Mouse (Mus musculus) embryonic facial prominence, embryonic 11.5 days (tissue): ENCODE results near the gene Gabpb2. TPM values are rescaled to one million over a fixed set of nuclear protein-coding genes. Genes with fewer than 3 reads are reported as not detected.

Source experiments
- microRNA-seq: library from miRNA; unstranded; fragments of <30 nt; microRNA quantifications from one replicate; pipeline ENCODE4, GENCODE M21; 2016; ENCODE audit warnings: borderline number of aligned reads
- polyA plus RNA-seq: library from polyadenylated mRNA; unstranded; fragments of >200 nt; fragmentation: Nextera tagmentation; extraction: Ambion mirVana; gene quantifications from 2 replicates; pipeline ENCODE4 v1.2.1, GENCODE M21; 2014

Gene Gabpb2
- polyA plus RNA-seq, 1 experiment from 2014 or later = 6.7 TPM

Small RNA genes within 50 kb of the gene (microRNA-seq; reads per million reads assigned to microRNA genes)
- not detected for gene Mir8099-1

Other genes with a start within 250 kb of the Gabpb2 start
- gene Pi4kb, start 243.2 kb downstream of the Gabpb2 start, polyA plus RNA-seq = 25.1 and 30.1 TPM in 2 replicates
- 18.0 and 23.0 TPM in 2 replicates for gene Zfp687, start 202.5 kb downstream of the Gabpb2 start, polyA plus RNA-seq
- 311 and 325 TPM in 2 replicates for gene Psmd4, start 175.3 kb downstream of the Gabpb2 start, polyA plus RNA-seq
- 15.4 and 16.1 TPM in 2 replicates for gene Pip5k1a, start 111.0 kb downstream of the Gabpb2 start, polyA plus RNA-seq
- 229 and 232 TPM in 2 replicates for gene Vps72, start 106.9 kb downstream of the Gabpb2 start, polyA plus RNA-seq
- 0.28 and 0.42 TPM in 2 replicates for gene Tmod4, start 93.4 kb downstream of the Gabpb2 start, polyA plus RNA-seq
- gene Scnm1, start 83.9 kb downstream of the Gabpb2 start, polyA plus RNA-seq = 71.8 and 84.0 TPM in 2 replicates
- gene Lysmd1, start 83.8 kb downstream of the Gabpb2 start, polyA plus RNA-seq = 13.2 and 15.1 TPM in 2 replicates
- gene Tnfaip8l2, start 75.6 kb downstream of the Gabpb2 start, polyA plus RNA-seq = 2.0 and 2.5 TPM in 2 replicates
- gene Sema6c, start 57.5 kb downstream of the Gabpb2 start, polyA plus RNA-seq = 8.6 and 9.5 TPM in 2 replicates
- gene Cdc42se1, start 10.8 kb upstream of the Gabpb2 start, polyA plus RNA-seq = 93.9 and 105 TPM in 2 replicates
- 52.9 and 56.9 TPM in 2 replicates for gene Mllt11, start 14.3 kb upstream of the Gabpb2 start, polyA plus RNA-seq
- 0.54 TPM in 1 of 2 replicates, not detected in the other for gene Gm128, start 23.7 kb upstream of the Gabpb2 start, polyA plus RNA-seq
- gene Bnipl, start 33.3 kb upstream of the Gabpb2 start, polyA plus RNA-seq = 2.9 and 4.0 TPM in 2 replicates
- 45.7 and 46.8 TPM in 2 replicates for gene Mindy1, start 63.4 kb upstream of the Gabpb2 start, polyA plus RNA-seq
- 25.9 and 28.2 TPM in 2 replicates for gene Prune1, start 64.2 kb upstream of the Gabpb2 start, polyA plus RNA-seq
- gene Anxa9, start 89.3 kb upstream of the Gabpb2 start, polyA plus RNA-seq = 1.5 and 1.9 TPM in 2 replicates
- 117 and 118 TPM in 2 replicates for gene Cers2, start 96.9 kb upstream of the Gabpb2 start, polyA plus RNA-seq
- gene Setdb1, start 139.3 kb upstream of the Gabpb2 start, polyA plus RNA-seq = 66.2 and 67.3 TPM in 2 replicates
- gene 4930558C23Rik, start 184.9 kb upstream of the Gabpb2 start, polyA plus RNA-seq = not detected in 2 replicates
- 28.7 and 29.3 TPM in 2 replicates for gene Arnt, start 216.5 kb upstream of the Gabpb2 start, polyA plus RNA-seq